Comparison of ENCODE assay signal across 25 mouse cellular contexts in genomic region chr12:3284463-3284862, GRCm38 (mm10). TPM values are rescaled to one million over a fixed set of nuclear protein-coding genes. Genes with fewer than 3 reads are reported as not detected.
DNase-seq lines count a peak whose midpoint lies in the region; ATAC-seq and TF ChIP-seq lines count a peak whose summit lies in the region.
"Had no signal": no experiment of that assay in that cellular context is flagged by ENCODE, and none has a peak within 500 bp of the region (broad histone marks: within the 10 kb centered on the region; RNA-seq: fewer than 3 reads in every experiment).

No protein-coding gene starts in this region.

- no peak for DNase-seq in kidney, adult 2 months
- DNase-seq in kidney, adult 9 months = no peak
- no peak for DNase-seq in MEL (ENCODE audit: low read depth, low spot score)
- no peak for DNase-seq in liver, embryonic 13.5 days
- no peak for DNase-seq in stomach, postnatal 0 days (ENCODE audit: low spot score)
- no peak for DNase-seq in hindbrain, embryonic 11.5 days (ENCODE audit: low spot score)
- DNase-seq in gastrocnemius, postnatal 36 days = no peak
- DNase-seq: adrenal gland, adult 8-10 months; cerebellum, adult 9-10 months; forebrain, postnatal 0 days; heart, adult 18-20 months; heart, postnatal 4 days; kidney, adult 8-10 months; kidney, postnatal 25 days; lung, embryonic 14.5 days; thymus, adult 18-20 months; thymus, postnatal 4 days had no signal

- H3K36me3 ChIP-seq in kidney, adult 2 months (ENCODE audit: control insufficient read depth, insufficient read depth, low read length) = no peaks in the 10 kb centered on the region
- peaks cover 3 to 65% of the 10 kb centered on the region in 2 experiments; a peak in 3 of 4 replicates for H3K36me3 ChIP-seq in MEL (ENCODE audit: control insufficient read depth in 1 of 2, insufficient read depth in 2 of 2, low read length in 2 of 2)
- H3K36me3 ChIP-seq in liver, embryonic 13.5 days = 0 out of 2 replicates have a peak, but pooled peaks cover 8% of the 10 kb centered on the region
- no peaks in the 10 kb centered on the region for H3K36me3 ChIP-seq in stomach, postnatal 0 days (ENCODE audit: control insufficient read depth, insufficient read depth, low read length)
- no peaks in the 10 kb centered on the region for H3K36me3 ChIP-seq in hindbrain, embryonic 11.5 days (ENCODE audit: control insufficient read depth, insufficient read depth, low read length)
- H3K36me3 ChIP-seq: embryonic facial prominence, embryonic 12.5 days; heart, embryonic 15.5 days had no signal

- TF ChIP-seq EP300 in MEL (IDR thresholded peaks at IDR 0.05; ENCODE audit: low read depth in 1 of 2, low read length in 2 of 2) = no peak
- TF ChIP-seq EP300 in stomach, postnatal 0 days (optimal IDR thresholded peaks at IDR 0.05) = peak; percentile 67

- no peak for TF ChIP-seq CTCF in kidney, adult 2 months (conservative IDR thresholded peaks at IDR 0.05; ENCODE audit: insufficient read depth, insufficient read length, low read depth, low read length)
- TF ChIP-seq CTCF in MEL (IDR thresholded peaks at IDR 0.05 in 2 of 3, conservative IDR thresholded peaks at IDR 0.05 in 1 of 3; ENCODE audit: control insufficient read depth in 1 of 3, insufficient read depth in 1 of 3, low read depth in 2 of 3, low read length in 3 of 3, poor library complexity in 1 of 3, severe bottlenecking in 1 of 3) = no peak
- TF ChIP-seq CTCF in stomach, postnatal 0 days (IDR thresholded peaks at IDR 0.05; ENCODE audit: low read depth) = no peak

- no peak for TF ChIP-seq RAD21 in MEL (IDR thresholded peaks at IDR 0.05; ENCODE audit: low read depth, low read length)

- no peak for TF ChIP-seq POLR2A in kidney, adult 2 months (IDR thresholded peaks at IDR 0.05; ENCODE audit: low read depth, low read length)
- no peak for TF ChIP-seq POLR2A in MEL (IDR thresholded peaks at IDR 0.05; ENCODE audit: control insufficient read depth in 1 of 2, insufficient read depth in 1 of 2, low read depth in 1 of 2, low read length in 2 of 2, poor library complexity in 1 of 2)

- H3K4me1 ChIP-seq in kidney, adult 2 months (ENCODE audit: control insufficient read depth, insufficient read depth, low read length) = peaks cover 16% of the 10 kb centered on the region; the same call in 1 of the 2 replicates
- peaks cover 18 to 32% of the 10 kb centered on the region in 2 experiments for H3K4me1 ChIP-seq in MEL (ENCODE audit: control insufficient read depth in 1 of 2, insufficient read depth in 2 of 2, low read length in 2 of 2)
- peaks cover 85% of the 10 kb centered on the region for H3K4me1 ChIP-seq in liver, embryonic 13.5 days (replicated peaks)
- H3K4me1 ChIP-seq in stomach, postnatal 0 days (replicated peaks; ENCODE audit: control insufficient read depth, insufficient read depth) = no peaks in the 10 kb centered on the region
- H3K4me1 ChIP-seq in hindbrain, embryonic 11.5 days (replicated peaks; ENCODE audit: control insufficient read depth, insufficient read depth, low read length) = no peaks in the 10 kb centered on the region
- H3K4me1 ChIP-seq: embryonic facial prominence, embryonic 12.5 days; midbrain, embryonic 12.5 days; neural tube, embryonic 12.5 days had no signal

- no peak overlapping the region for H3K4me3 ChIP-seq in kidney, adult 2 months (ENCODE audit: insufficient read depth, low read depth, low read length)
- H3K4me3 ChIP-seq in MEL (ENCODE audit: control insufficient read depth in 1 of 2, insufficient read depth in 1 of 2, low read depth in 2 of 2, low read length in 2 of 2) = 0 out of 4 replicates have a peak overlapping the region, but pooled peaks of 1 of the 2 experiments have one; percentile 59
- H3K4me3 ChIP-seq in liver, embryonic 13.5 days (replicated peaks) = no peak overlapping the region
- H3K4me3 ChIP-seq in stomach, postnatal 0 days (ENCODE audit: low read depth, low read length) = no peak overlapping the region
- no peak overlapping the region for H3K4me3 ChIP-seq in hindbrain, embryonic 11.5 days (ENCODE audit: low read depth, low read length)
- H3K4me3 ChIP-seq: embryonic facial prominence, embryonic 12.5 days; heart, embryonic 15.5 days; left cerebral cortex, adult 2 months; midbrain, embryonic 12.5 days; neural tube, embryonic 12.5 days had no signal

- WGBS in kidney, adult 2 months = 61% methylated on average over 2 of the region's 2 CpGs
- 63% methylated on average over 2 of the region's 2 CpGs for WGBS in liver, embryonic 13.5 days (ENCODE audit: insufficient replicate concordance)
- 61% methylated on average over 2 of the region's 2 CpGs for WGBS in stomach, postnatal 0 days
- 88% methylated on average over 2 of the region's 2 CpGs for WGBS in hindbrain, embryonic 11.5 days

- no peaks in the 10 kb centered on the region for H3K27me3 ChIP-seq in kidney, adult 2 months (replicated peaks; ENCODE audit: control insufficient read depth, insufficient read depth, low read length)
- H3K27me3 ChIP-seq in MEL (ENCODE audit: control insufficient read depth in 1 of 2, insufficient read depth in 2 of 2, low read length in 2 of 2) = no peaks in the 10 kb centered on the region
- no peaks in the 10 kb centered on the region for H3K27me3 ChIP-seq in liver, embryonic 13.5 days
- H3K27me3 ChIP-seq in stomach, postnatal 0 days (ENCODE audit: control insufficient read depth, insufficient read depth, low read length) = no peaks in the 10 kb centered on the region
- H3K27me3 ChIP-seq in hindbrain, embryonic 11.5 days (ENCODE audit: control insufficient read depth, insufficient read depth, low read length) = no peaks in the 10 kb centered on the region
- H3K27me3 ChIP-seq: embryonic facial prominence, embryonic 12.5 days; heart, embryonic 15.5 days; midbrain, embryonic 12.5 days; neural tube, embryonic 12.5 days; Patski had no signal

- H3K79me2 ChIP-seq in MEL (ENCODE audit: control insufficient read depth, insufficient read depth, low read length, poor library complexity) = peaks cover 55% of the 10 kb centered on the region

- H3K9me3 ChIP-seq in MEL (replicated peaks; ENCODE audit: insufficient read depth, low read length) = no peaks in the 10 kb centered on the region
- H3K9me3 ChIP-seq in liver, embryonic 13.5 days (replicated peaks) = no peaks in the 10 kb centered on the region
- H3K9me3 ChIP-seq in stomach, postnatal 0 days (ENCODE audit: control insufficient read depth, low read length) = no peaks in the 10 kb centered on the region
- no peaks in the 10 kb centered on the region for H3K9me3 ChIP-seq in hindbrain, embryonic 11.5 days (ENCODE audit: control insufficient read depth, low read length)
- H3K9me3 ChIP-seq: embryonic facial prominence, embryonic 12.5 days; heart, embryonic 15.5 days had no signal

- peak overlapping the region; percentile 73 for H3K4me2 ChIP-seq in liver, embryonic 13.5 days
- no peak overlapping the region for H3K4me2 ChIP-seq in stomach, postnatal 0 days (replicated peaks; ENCODE audit: low read depth)
- no peak overlapping the region for H3K4me2 ChIP-seq in hindbrain, embryonic 11.5 days (replicated peaks; ENCODE audit: low read depth, low read length)
- H3K4me2 ChIP-seq: embryonic facial prominence, embryonic 12.5 days; heart, embryonic 15.5 days; lung, embryonic 14.5 days; midbrain, embryonic 12.5 days; neural tube, embryonic 12.5 days had no signal

- peak overlapping the region; percentile 67 for H3K9ac ChIP-seq in MEL (ENCODE audit: control insufficient read depth, low read depth, low read length, poor library complexity, severe bottlenecking)
- peak overlapping the region; percentile 72 for H3K9ac ChIP-seq in liver, embryonic 13.5 days
- H3K9ac ChIP-seq in stomach, postnatal 0 days (ENCODE audit: low read length) = no peak overlapping the region
- H3K9ac ChIP-seq in hindbrain, embryonic 11.5 days (ENCODE audit: low read depth, low read length) = no peak overlapping the region
- H3K9ac ChIP-seq: embryonic facial prominence, embryonic 12.5 days; forebrain, postnatal 0 days; heart, embryonic 15.5 days; lung, embryonic 14.5 days; midbrain, embryonic 12.5 days; neural tube, embryonic 12.5 days had no signal

- H3K27ac ChIP-seq in kidney, adult 2 months (ENCODE audit: insufficient read depth, low read depth, low read length) = peak overlapping the region; percentile 7; the same call in 1 of the 2 replicates
- H3K27ac ChIP-seq in MEL (ENCODE audit: control insufficient read depth, low read depth, low read length) = peak overlapping the region; percentile 96
- H3K27ac ChIP-seq in liver, embryonic 13.5 days = peak overlapping the region; percentile 91
- peak overlapping the region; percentile 41; the same call in 1 of the 2 replicates for H3K27ac ChIP-seq in stomach, postnatal 0 days (replicated peaks)
- no peak overlapping the region for H3K27ac ChIP-seq in hindbrain, embryonic 11.5 days (ENCODE audit: low read depth, low read length)
- H3K27ac ChIP-seq: embryonic facial prominence, embryonic 12.5 days; heart, embryonic 15.5 days; macrophage; midbrain, embryonic 12.5 days; neural tube, embryonic 12.5 days had no signal

- ATAC-seq in liver, embryonic 13.5 days (ENCODE audit: low read depth) = no peak
- peak; percentile 35; the same call in 1 of the 2 replicates for ATAC-seq in stomach, postnatal 0 days (ENCODE audit: low FRiP score, low TSS enrichment)
- ATAC-seq in hindbrain, embryonic 11.5 days (ENCODE audit: low FRiP score) = no peak
- ATAC-seq: forebrain, postnatal 0 days; hindbrain, embryonic 16.5 days; Patski had no signal

- intact Hi-C loops in gastrocnemius, postnatal 36 days (cut with DNase I) = no loop called here

TF ChIP-seq in MEL, 35 proteins besides CTCF, POLR2A, EP300 and RAD21:
- TF ChIP-seq POLR2AphosphoS5 (IDR thresholded peaks at IDR 0.05; ENCODE audit: borderline replicate concordance, low read depth, low read length) (no peak), GATA1 (IDR thresholded peaks at IDR 0.05; ENCODE audit: low read depth, low read length) (no peak), UBTF (IDR thresholded peaks at IDR 0.05; ENCODE audit: borderline replicate concordance, insufficient read depth, low read depth, low read length) (no peak), USF1 (IDR thresholded peaks at IDR 0.05; ENCODE audit: low read depth, low read length) (no peak; the same call in 1 of the 2 replicates), HCFC1 (IDR thresholded peaks at IDR 0.05; ENCODE audit: low read depth, low read length) (no peak), CHD1 (IDR thresholded peaks at IDR 0.05; ENCODE audit: low read depth, low read length) (no peak)

RNA-seq across cellular contexts. Expression of gene Rab10, which starts 25.3 kb away (rescaled TPM):
- 30.5 and 34.5 TPM in 2 replicates for polyA plus RNA-seq in kidney, adult 2 months (2012; rRNA removed)
- 62.5 and 67.7 TPM in 2 replicates for total RNA-seq in MEL (2012; rRNA removed)
- 10 to 100 TPM; 41.3 to 71.8 TPM for polyA plus RNA-seq in MEL (2012; ENCODE audit: insufficient read depth in 1 of 2, insufficient read length in 2 of 2, low read depth in 1 of 2, low replicate concordance in 2 of 2, missing spikeins in 1 of 2)
- polyA plus RNA-seq in liver, embryonic 13.5 days (2015; fragmentation: Nextera tagmentation; extraction: Ambion mirVana) = 47.9 and 57.3 TPM in 2 replicates
- 83.9 and 91.2 TPM in 2 replicates for polyA plus RNA-seq in stomach, postnatal 0 days (2015; fragmentation: Nextera tagmentation; extraction: Ambion mirVana)
- 120 and 127 TPM in 2 replicates for polyA plus RNA-seq in hindbrain, embryonic 11.5 days (2014; fragmentation: Nextera tagmentation; extraction: Ambion mirVana)
- 100 to 1,000 TPM; 239 to 279 TPM for total RNA-seq in gastrocnemius, postnatal 36 days (2021)

Comparison
In these comparisons a context has a peak if more than half of its experiments do, and no peak if none do; other contexts are left out.
1. H3K9ac ChIP-seq: peak in MEL (single experiment) and liver, embryonic 13.5 days (single experiment); none in stomach, postnatal 0 days (single experiment) and hindbrain, embryonic 11.5 days (single experiment).